Mouse (Mus musculus): Measurements from ENCODE around the gene Gm49369. TPM values are rescaled to one million over a fixed set of nuclear protein-coding genes. Genes with fewer than 3 reads are reported as not detected.
"Not testable (repeated sequence)": the region's sequence is repeated elsewhere in the genome, so short reads cannot be mapped to it uniquely, and the experiment has no call there.

The Gm49369 gene
- polyA plus RNA-seq, 1 experiment from 2014 or later, result not detected

DNA sequence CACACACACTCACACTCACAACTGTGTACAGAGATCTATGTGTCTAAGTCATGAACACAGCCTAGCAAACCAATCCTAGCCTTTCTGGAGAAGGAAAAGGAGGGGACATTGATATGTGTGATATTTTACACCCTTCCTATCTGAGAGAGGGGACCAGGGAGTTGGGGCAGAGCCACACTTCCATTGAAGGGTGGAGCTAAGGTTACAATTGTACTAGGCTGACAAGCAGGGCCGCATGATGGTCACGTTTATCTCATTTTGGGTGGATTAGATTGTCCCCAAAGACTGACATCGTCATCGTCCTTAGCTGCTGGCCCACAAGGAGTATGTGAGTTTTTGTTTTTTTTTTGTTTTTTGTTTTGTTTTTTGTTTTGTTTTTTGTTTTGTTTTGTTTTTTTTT, 51.2 kb downstream of the Gm49369 start:
- Histone ChIP-seq H3K4me3 (no peak overlapping the region), H3K9me3 (no peaks in the 10 kb centered on the region), H3K36me3 (replicated peaks) (no peaks in the 10 kb centered on the region), H3K27ac (no peak overlapping the region), H3K27me3 (ENCODE audit: poor library complexity, severe bottlenecking) (0 out of 2 replicates have a peak, but pooled peaks cover 15% of the 10 kb centered on the region), H3K4me1 (peaks cover 11% of the 10 kb centered on the region; the same call in 1 of the 2 replicates)
- DNase-seq (ENCODE audit: extremely low spot score, low spot score), result no peak
- 84% methylated on average over 4 of the region's 4 CpGs for WGBS

DNA sequence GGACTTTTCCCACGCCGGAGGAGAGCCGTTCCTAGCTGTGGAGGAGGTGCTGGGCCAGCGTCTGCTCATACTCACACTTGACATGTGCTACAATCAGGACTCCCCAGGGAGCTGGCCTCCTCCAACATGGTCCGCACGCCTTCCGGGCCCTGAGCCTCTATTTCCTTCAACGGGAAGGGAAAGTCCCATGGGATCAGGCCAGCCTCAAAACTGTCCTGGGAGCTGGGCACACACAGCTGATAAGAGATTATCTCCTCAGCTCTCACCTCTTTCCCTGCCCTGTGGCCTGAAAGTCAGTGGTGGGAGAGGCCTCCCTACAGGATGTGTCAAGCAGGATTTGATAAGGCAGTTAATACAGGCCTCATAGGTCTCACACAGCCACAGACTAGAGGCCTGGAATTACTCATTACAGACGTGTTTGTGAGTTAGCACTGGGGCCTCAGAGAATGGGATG, 52.2 kb downstream of the Gm49369 start:
- 83% methylated on average over 9 of the region's 9 CpGs for WGBS
- H3K27ac ChIP-seq, result 0 out of 2 replicates have a peak overlapping the region, but pooled peaks have one; percentile 33
- no peak overlapping the region for H3K4me3 ChIP-seq
- 0 out of 2 replicates have a peak, but pooled peaks cover 15% of the 10 kb centered on the region for H3K27me3 ChIP-seq (ENCODE audit: poor library complexity, severe bottlenecking)
- H3K9me3 ChIP-seq, result no peaks in the 10 kb centered on the region
- H3K4me1 ChIP-seq, result peaks cover 11% of the 10 kb centered on the region; the same call in 1 of the 2 replicates
- no peaks in the 10 kb centered on the region for H3K36me3 ChIP-seq (replicated peaks)
- DNase-seq (ENCODE audit: extremely low spot score, low spot score), result no peak

GRCm38 (mm10) chr7:142328507-142328906, 54.0 kb downstream of the Gm49369 start:
- no peak overlapping the region; the same call in 1 of the 2 replicates for H3K27ac ChIP-seq

GRCm38 (mm10) chr7:142326714-142327445, 55.6 kb downstream of the Gm49369 start:
- H3K36me3 ChIP-seq (replicated peaks), result no peaks in the 10 kb centered on the region
- 82% methylated on average over 9 of the region's 9 CpGs for WGBS
- H3K27me3 ChIP-seq (ENCODE audit: poor library complexity, severe bottlenecking), result no peaks in the 10 kb centered on the region
- peaks cover 9% of the 10 kb centered on the region for H3K4me1 ChIP-seq
- no peak overlapping the region for H3K4me3 ChIP-seq
- DNase-seq (ENCODE audit: extremely low spot score, low spot score), result no peak
- no peaks in the 10 kb centered on the region for H3K9me3 ChIP-seq
- H3K27ac ChIP-seq, result no peak overlapping the region

More at GRCm38 (mm10) chr7:142328507-142328906, 54.0 kb downstream of the Gm49369 start:
- Histone ChIP-seq H3K9me3 (no peaks in the 10 kb centered on the region), H3K4me1 (peaks cover 6% of the 10 kb centered on the region; the same call in 1 of the 2 replicates), H3K36me3 (replicated peaks) (no peaks in the 10 kb centered on the region), H3K4me3 (no peak overlapping the region), H3K27me3 (ENCODE audit: poor library complexity, severe bottlenecking) (0 out of 2 replicates have a peak, but pooled peaks cover 4% of the 10 kb centered on the region)
- 72% methylated on average over 3 of the region's 3 CpGs for WGBS
- no peak for DNase-seq (ENCODE audit: extremely low spot score, low spot score)

- H3K27ac ChIP-seq, result no peak overlapping the region
- DNase-seq (ENCODE audit: extremely low spot score, low spot score), result no peak
- WGBS, result 91% methylated on average over 12 of the region's 12 CpGs
- no peaks in the 10 kb centered on the region for H3K9me3 ChIP-seq
- H3K27me3 ChIP-seq (ENCODE audit: poor library complexity, severe bottlenecking), result no peaks in the 10 kb centered on the region
- H3K4me3 ChIP-seq, result no peak overlapping the region
- no peaks in the 10 kb centered on the region for H3K36me3 ChIP-seq (replicated peaks)
- peaks cover 12% of the 10 kb centered on the region for H3K4me1 ChIP-seq
These were observed 58.9 kb downstream of the Gm49369 start for GRCm38 (mm10) chr7:142323396-142324117.

- Histone ChIP-seq H3K4me1 (peaks cover 9% of the 10 kb centered on the region), H3K27ac (no peak overlapping the region), H3K36me3 (replicated peaks) (no peaks in the 10 kb centered on the region), H3K9me3 (no peaks in the 10 kb centered on the region), H3K27me3 (ENCODE audit: poor library complexity, severe bottlenecking) (no peaks in the 10 kb centered on the region), H3K4me3 (no peak overlapping the region)
- 93% methylated on average over 6 of the region's 6 CpGs for WGBS
- DNase-seq (ENCODE audit: extremely low spot score, low spot score), result no peak
These were observed 59.8 kb downstream of the Gm49369 start for GRCm38 (mm10) chr7:142322641-142323040.

DNA sequence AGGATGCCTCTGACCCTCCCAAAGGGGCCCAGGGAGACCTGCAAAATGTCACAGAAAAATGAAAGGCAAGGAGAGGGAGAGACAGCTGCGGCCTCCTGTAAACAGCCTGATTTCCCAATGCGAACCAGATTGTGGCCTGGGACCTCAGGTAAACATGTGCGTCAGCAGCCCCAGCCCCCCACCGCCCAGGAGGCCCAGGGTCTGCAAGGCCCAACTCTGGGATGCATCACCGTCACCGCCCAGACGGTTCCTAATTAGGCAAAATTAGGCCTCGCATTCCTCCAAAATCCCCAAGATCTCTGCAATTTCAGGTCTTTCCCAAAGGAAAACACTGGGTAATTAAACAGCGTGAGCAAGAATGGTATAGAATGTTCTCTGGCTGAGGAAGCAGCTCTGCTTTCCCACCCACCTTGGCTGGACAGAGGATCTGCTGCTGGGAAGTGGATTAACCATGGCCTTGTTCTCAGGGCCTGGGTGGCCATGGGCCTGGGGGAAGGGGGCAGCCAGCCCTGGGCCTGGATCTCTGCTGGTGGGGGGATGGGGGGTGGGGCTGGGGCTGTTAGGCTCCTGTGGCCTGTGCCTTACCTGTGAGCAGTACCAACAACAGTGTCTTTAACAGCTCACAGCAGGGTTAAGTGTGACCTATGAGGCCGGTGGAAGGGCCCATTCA, 60.7 kb downstream of the Gm49369 start:
- H3K36me3 ChIP-seq (replicated peaks); H3K4me1 ChIP-seq; H3K27me3 ChIP-seq (ENCODE audit: poor library complexity, severe bottlenecking); H3K4me3 ChIP-seq; DNase-seq (ENCODE audit: extremely low spot score, low spot score); H3K9me3 ChIP-seq: not testable (repeated sequence)
- 52% methylated on average over 6 of the region's 10 CpGs for WGBS
- peak overlapping the region; percentile 40; the same call in 1 of the 2 replicates for H3K27ac ChIP-seq

Other genes with a start within 250 kb of the Gm49369 start
- gene Gm39115, start 246.6 kb downstream of the Gm49369 start, polyA plus RNA-seq (2016; fragmentation: Nextera tagmentation; extraction: Ambion mirVana), result not detected in 2 replicates
- not detected in 2 replicates for gene Gm45337, start 238.1 kb downstream of the Gm49369 start, polyA plus RNA-seq (2016; fragmentation: Nextera tagmentation; extraction: Ambion mirVana)
- gene Gm29735, start 225.6 kb downstream of the Gm49369 start, polyA plus RNA-seq (2016; fragmentation: Nextera tagmentation; extraction: Ambion mirVana), result not detected in 2 replicates
- not detected in 2 replicates for gene Gm4553, start 216.9 kb downstream of the Gm49369 start, polyA plus RNA-seq (2016; fragmentation: Nextera tagmentation; extraction: Ambion mirVana)
- gene Krtap5-2, start 206.7 kb downstream of the Gm49369 start, polyA plus RNA-seq (2016; fragmentation: Nextera tagmentation; extraction: Ambion mirVana), result not detected in 2 replicates
- not detected in 2 replicates for gene Gm10153, start 192.3 kb downstream of the Gm49369 start, polyA plus RNA-seq (2016; fragmentation: Nextera tagmentation; extraction: Ambion mirVana)
- gene Krtap5-3, start 181.3 kb downstream of the Gm49369 start, polyA plus RNA-seq (2016; fragmentation: Nextera tagmentation; extraction: Ambion mirVana), result not detected in 2 replicates
- gene Gm7579, start 170.8 kb downstream of the Gm49369 start, polyA plus RNA-seq (2016; fragmentation: Nextera tagmentation; extraction: Ambion mirVana), result not detected in 2 replicates
- gene Krtap5-5, start 152.7 kb downstream of the Gm49369 start, polyA plus RNA-seq (2016; fragmentation: Nextera tagmentation; extraction: Ambion mirVana), result not detected in 2 replicates
- gene Gm40460, start 141.6 kb downstream of the Gm49369 start, polyA plus RNA-seq (2016; fragmentation: Nextera tagmentation; extraction: Ambion mirVana), result not detected in 2 replicates
- gene Gm2431, start 124.3 kb downstream of the Gm49369 start, polyA plus RNA-seq (2016; fragmentation: Nextera tagmentation; extraction: Ambion mirVana), result not detected in 2 replicates
- gene Gm4559, start 108.3 kb downstream of the Gm49369 start, polyA plus RNA-seq (2016; fragmentation: Nextera tagmentation; extraction: Ambion mirVana), result not detected in 2 replicates
- not detected in 2 replicates for gene Krtap5-1, start 85.5 kb downstream of the Gm49369 start, polyA plus RNA-seq (2016; fragmentation: Nextera tagmentation; extraction: Ambion mirVana)
- not detected in 2 replicates for gene Krtap5-4, start 79.1 kb downstream of the Gm49369 start, polyA plus RNA-seq (2016; fragmentation: Nextera tagmentation; extraction: Ambion mirVana)
- gene Ifitm10, start 8.9 kb downstream of the Gm49369 start, polyA plus RNA-seq (2016; fragmentation: Nextera tagmentation; extraction: Ambion mirVana), result 0.51 and 1.00 TPM in 2 replicates
- 135 and 142 TPM in 2 replicates for gene Ctsd, start 5.4 kb upstream of the Gm49369 start, polyA plus RNA-seq (2016; fragmentation: Nextera tagmentation; extraction: Ambion mirVana)
- 0.18 TPM in 1 of 2 replicates, not detected in the other for gene Syt8, start 52.2 kb upstream of the Gm49369 start, polyA plus RNA-seq (2016; fragmentation: Nextera tagmentation; extraction: Ambion mirVana)
- 0.46 and 1.4 TPM in 2 replicates for gene Tnni2, start 59.1 kb upstream of the Gm49369 start, polyA plus RNA-seq (2016; fragmentation: Nextera tagmentation; extraction: Ambion mirVana)
- 10.7 and 12.0 TPM in 2 replicates for gene Lsp1, start 78.1 kb upstream of the Gm49369 start, polyA plus RNA-seq (2016; fragmentation: Nextera tagmentation; extraction: Ambion mirVana)
- gene Tnnt3, start 116.2 kb upstream of the Gm49369 start, polyA plus RNA-seq (2016; fragmentation: Nextera tagmentation; extraction: Ambion mirVana), result 0.33 and 1.1 TPM in 2 replicates
- gene Mrpl23, start 150.0 kb upstream of the Gm49369 start, polyA plus RNA-seq (2016; fragmentation: Nextera tagmentation; extraction: Ambion mirVana), result 15.8 and 16.1 TPM in 2 replicates